Mouse (Mus musculus) embryonic facial prominence, embryonic 13.5 days (tissue): ENCODE measurements around the gene Olfr1386. TPM values are rescaled to one million over a fixed set of nuclear protein-coding genes. Genes with fewer than 3 reads are reported as not detected.
"Not testable (repeated sequence)": the region's sequence is repeated elsewhere in the genome, so short reads cannot be mapped to it uniquely, and the experiment has no call there.

Source experiments
- ATAC-seq: fragments of 200-750 bp; cut with Nextera tagmentation; 2 replicates; pipeline ENCODE4 v1.8.0; 2017; ENCODE audit warnings: low read depth; ENCODE audit not compliant: insufficient number of reproducible peaks, insufficient read depth, low FRiP score, low TSS enrichment
- H3K27ac ChIP-seq: fragments of 300-500 bp; sonication (generic); 2 replicates; pipeline ENCODE4 v1.5.1; 2015; ENCODE audit warnings: moderate library complexity, mild to moderate bottlenecking, inconsistent platforms
- H3K27me3 ChIP-seq: fragments of 300-500 bp; sonication (generic); 2 replicates; pipeline ENCODE4 v1.6.1; 2015; ENCODE audit warnings: mild to moderate bottlenecking, inconsistent platforms
- H3K36me3 ChIP-seq: fragments of 300-500 bp; sonication (generic); 2 replicates; pipeline ENCODE4 v1.6.1; 2015; ENCODE audit warnings: mild to moderate bottlenecking, inconsistent platforms
- H3K4me1 ChIP-seq: fragments of 300-500 bp; sonication (generic); 2 replicates; pipeline ENCODE4 v1.6.1; 2015; ENCODE audit warnings: inconsistent platforms
- H3K4me2 ChIP-seq: fragments of 300-500 bp; sonication (generic); 2 replicates; pipeline ENCODE4 v1.6.1; 2015; ENCODE audit warnings: moderate library complexity, mild to moderate bottlenecking, inconsistent platforms
- H3K4me3 ChIP-seq: fragments of 300-500 bp; sonication (generic); 2 replicates; pipeline ENCODE4 v1.5.1; 2015; ENCODE audit warnings: mild to moderate bottlenecking, inconsistent platforms
- H3K9ac ChIP-seq: fragments of 300-500 bp; sonication (generic); 2 replicates; pipeline ENCODE4 v1.6.1; 2015; ENCODE audit warnings: mild to moderate bottlenecking, inconsistent platforms
- H3K9me3 ChIP-seq: fragments of 300-500 bp; sonication (generic); 2 replicates; pipeline ENCODE4 v1.6.1; 2016; ENCODE audit warnings: inconsistent platforms
- WGBS: fragments of 180-500 bp; shearing (Covaris S2); methylation state at CpG from one replicate; pipeline ENCODE4 v1.1.7; 2015; ENCODE audit warnings: mixed read lengths; 5-methylcytosine and 5-hydroxymethylcytosine counted together
- polyA plus RNA-seq: library from polyadenylated mRNA; unstranded; fragments of >200 nt; fragmentation: Nextera tagmentation; extraction: Ambion mirVana; gene quantifications from 2 replicates; pipeline ENCODE4 v1.2.1, GENCODE M21; 2015

Gene Olfr1386
- not detected in 2 replicates for polyA plus RNA-seq

- not testable (repeated sequence) for H3K27ac ChIP-seq, H3K9ac ChIP-seq, H3K36me3 ChIP-seq, H3K4me1 ChIP-seq, H3K27me3 ChIP-seq, H3K9me3 ChIP-seq, ATAC-seq, H3K4me2 ChIP-seq, H3K4me3 ChIP-seq
- WGBS: 72% methylated on average over 2 of the region's 3 CpGs
Measured at GRCm38 (mm10) chr11:49464746-49465145, at the start of gene Olfr1386. Gene Olfr1386 (plus strand): TSS chr11:49465046.

GRCm38 (mm10) chr11:49422767-49423166 lies 42.1 kb upstream of the Olfr1386 start, which contains the start of gene Olfr1389:
Gene Olfr1389 (plus strand): TSS chr11:49423067.
- H3K27ac ChIP-seq: no peak within 1 kb of the TSS
- no peaks in the 10 kb centered on the region for H3K27me3 ChIP-seq
- H3K4me3 ChIP-seq: no peak within 1 kb of the TSS
- H3K4me1 ChIP-seq: no peaks in the 10 kb centered on the region
- WGBS: 83% methylated on average over 2 of the region's 2 CpGs
- H3K9me3 ChIP-seq: no peaks in the 10 kb centered on the region
- H3K9ac ChIP-seq: no peak within 1 kb of the TSS
- no peak within 1 kb of the TSS for H3K4me2 ChIP-seq
- ATAC-seq: no peak
- H3K36me3 ChIP-seq: no peaks in the 10 kb centered on the region

GRCm38 (mm10) chr11:49425257-49425927 lies 39.5 kb upstream of the Olfr1386 start:
- Histone ChIP-seq H3K4me3 (no peak overlapping the region), H3K4me2 (no peak overlapping the region), H3K4me1 (no peaks in the 10 kb centered on the region), H3K9me3 (no peaks in the 10 kb centered on the region), H3K27me3 (no peaks in the 10 kb centered on the region), H3K27ac (no peak overlapping the region), H3K9ac (no peak overlapping the region), H3K36me3 (no peaks in the 10 kb centered on the region)
- WGBS: 89% methylated on average over 1 of the region's 1 CpGs
- ATAC-seq: no peak

- Histone ChIP-seq H3K4me3 (no peak overlapping the region), H3K36me3 (no peaks in the 10 kb centered on the region), H3K27ac (no peak overlapping the region), H3K9ac (no peak overlapping the region), H3K4me2 (no peak overlapping the region), H3K9me3 (no peaks in the 10 kb centered on the region), H3K4me1 (no peaks in the 10 kb centered on the region), H3K27me3 (no peaks in the 10 kb centered on the region)
- no peak for ATAC-seq
- 86% methylated on average over 2 of the region's 2 CpGs for WGBS
Measured at GRCm38 (mm10) chr11:49429641-49430040, 35.2 kb upstream of the Olfr1386 start.

GRCm38 (mm10) chr11:49436411-49436810 lies 28.4 kb upstream of the Olfr1386 start, which contains the start of gene Olfr1388:
Gene Olfr1388 (plus strand): TSS chr11:49436624.
- no peaks in the 10 kb centered on the region for H3K27me3 ChIP-seq
- no peak within 1 kb of the TSS for H3K9ac ChIP-seq
- H3K9me3 ChIP-seq: no peaks in the 10 kb centered on the region
- no peaks in the 10 kb centered on the region for H3K36me3 ChIP-seq
- no peak for ATAC-seq
- no peak within 1 kb of the TSS for H3K4me3 ChIP-seq
- H3K4me2 ChIP-seq: no peak within 1 kb of the TSS
- H3K4me1 ChIP-seq: no peaks in the 10 kb centered on the region
- WGBS: 64% methylated on average over 3 of the region's 3 CpGs
- H3K27ac ChIP-seq: no peak within 1 kb of the TSS

- Histone ChIP-seq H3K36me3 (no peaks in the 10 kb centered on the region), H3K9ac (no peak within 1 kb of the TSS), H3K9me3 (no peaks in the 10 kb centered on the region), H3K4me2 (no peak within 1 kb of the TSS), H3K4me3 (no peak within 1 kb of the TSS), H3K27me3 (no peaks in the 10 kb centered on the region), H3K4me1 (no peaks in the 10 kb centered on the region), H3K27ac (no peak within 1 kb of the TSS)
- no peak for ATAC-seq
- 79% methylated on average over 1 of the region's 1 CpGs for WGBS
Measured at GRCm38 (mm10) chr11:49455043-49455442, 9.8 kb upstream of the Olfr1386 start, which contains the start of gene Olfr1387. Gene Olfr1387 (plus strand): TSS chr11:49455343.

GRCm38 (mm10) chr11:49485973-49486372 lies 21.1 kb downstream of the Olfr1386 start:
- H3K4me1 ChIP-seq: no peaks in the 10 kb centered on the region
- no peaks in the 10 kb centered on the region for H3K27me3 ChIP-seq
- H3K36me3 ChIP-seq: no peaks in the 10 kb centered on the region
- WGBS: 63% methylated on average over 4 of the region's 4 CpGs
- H3K27ac ChIP-seq: no peak overlapping the region
- H3K4me2 ChIP-seq: no peak overlapping the region
- H3K9ac ChIP-seq: no peak overlapping the region
- ATAC-seq: no peak
- no peak overlapping the region for H3K4me3 ChIP-seq
- no peaks in the 10 kb centered on the region for H3K9me3 ChIP-seq

GRCm38 (mm10) chr11:49488770-49489169 lies 23.9 kb downstream of the Olfr1386 start, which contains the start of gene Olfr1385:
Gene Olfr1385 (plus strand): TSS chr11:49489070.
- 73% methylated on average over 1 of the region's 1 CpGs for WGBS

GRCm38 (mm10) chr11:49518086-49518485 lies 53.2 kb downstream of the Olfr1386 start:
- Histone ChIP-seq H3K27ac (no peak overlapping the region), H3K27me3 (no peaks in the 10 kb centered on the region), H3K4me1 (no peaks in the 10 kb centered on the region), H3K4me3 (no peak overlapping the region), H3K4me2 (no peak overlapping the region), H3K9ac (no peak overlapping the region), H3K36me3 (no peaks in the 10 kb centered on the region), H3K9me3 (no peaks in the 10 kb centered on the region)
- ATAC-seq: no peak
- WGBS: 70% methylated on average over 5 of the region's 5 CpGs

More at GRCm38 (mm10) chr11:49488770-49489169, 23.9 kb downstream of the Olfr1386 start, which contains the start of gene Olfr1385:
- H3K9me3 ChIP-seq, H3K27me3 ChIP-seq, H3K9ac ChIP-seq, H3K4me1 ChIP-seq, H3K27ac ChIP-seq, H3K4me2 ChIP-seq, ATAC-seq, H3K4me3 ChIP-seq, H3K36me3 ChIP-seq: not testable (repeated sequence)

- Histone ChIP-seq H3K9ac (no peak within 1 kb of the TSS), H3K4me2 (no peak within 1 kb of the TSS), H3K4me1 (no peaks in the 10 kb centered on the region), H3K4me3 (no peak within 1 kb of the TSS), H3K27me3 (no peaks in the 10 kb centered on the region), H3K27ac (no peak within 1 kb of the TSS), H3K9me3 (no peaks in the 10 kb centered on the region), H3K36me3 (no peaks in the 10 kb centered on the region)
- no peak for ATAC-seq
Measured at GRCm38 (mm10) chr11:49519348-49519747, 54.5 kb downstream of the Olfr1386 start, which contains the start of gene Olfr1383. Gene Olfr1383 (plus strand): TSS chr11:49519648.
